Mouse (Mus musculus): ENCODE results near the gene Cblb. TPM values are rescaled to one million over a fixed set of nuclear protein-coding genes. Genes with fewer than 3 reads are reported as not detected.

The Cblb gene
- polyA plus RNA-seq, 1 experiment from 2014 or later = 12.4 TPM

DNA sequence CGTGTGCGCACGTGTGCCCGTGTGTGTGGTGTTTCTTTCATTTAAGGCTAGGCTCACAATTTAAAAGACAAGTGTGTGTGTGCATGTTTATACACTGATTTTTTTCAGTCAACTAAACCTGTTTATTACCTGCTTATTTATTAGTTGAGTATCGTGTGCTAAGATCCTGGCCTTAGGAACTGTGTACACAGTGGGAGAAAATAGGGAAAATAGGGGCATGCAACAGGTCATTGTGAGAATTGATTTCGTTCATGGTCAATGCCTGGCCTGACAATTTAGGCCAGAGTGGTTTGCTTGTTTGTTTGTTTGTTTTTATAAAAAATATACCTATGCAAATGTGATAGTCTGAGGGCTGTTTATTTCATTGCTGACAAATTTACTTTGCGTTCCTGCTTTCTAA is 13.5 kb downstream of the Cblb start:
- Histone ChIP-seq H3K4me2 (ENCODE audit: low read depth, low read length) (no peak overlapping the region), H3K4me3 (ENCODE audit: low read depth, low read length) (no peak overlapping the region), H3K27ac (ENCODE audit: low read depth, low read length) (no peak overlapping the region), H3K4me1 (ENCODE audit: control insufficient read depth, insufficient read depth, low read length) (peaks cover 13% of the 10 kb centered on the region; the same call in 1 of the 2 replicates), H3K36me3 (ENCODE audit: control insufficient read depth, insufficient read depth, low read length) (peaks cover 7% of the 10 kb centered on the region), H3K27me3 (ENCODE audit: control insufficient read depth, insufficient read depth, low read length) (no peaks in the 10 kb centered on the region), H3K9me3 (ENCODE audit: control insufficient read depth, low read length) (no peaks in the 10 kb centered on the region), H3K9ac (replicated peaks; ENCODE audit: low read depth, low read length) (no peak overlapping the region)
- 91% methylated on average over 7 of the region's 7 CpGs for WGBS
- no peak for ATAC-seq (ENCODE audit: low read depth)

DNA sequence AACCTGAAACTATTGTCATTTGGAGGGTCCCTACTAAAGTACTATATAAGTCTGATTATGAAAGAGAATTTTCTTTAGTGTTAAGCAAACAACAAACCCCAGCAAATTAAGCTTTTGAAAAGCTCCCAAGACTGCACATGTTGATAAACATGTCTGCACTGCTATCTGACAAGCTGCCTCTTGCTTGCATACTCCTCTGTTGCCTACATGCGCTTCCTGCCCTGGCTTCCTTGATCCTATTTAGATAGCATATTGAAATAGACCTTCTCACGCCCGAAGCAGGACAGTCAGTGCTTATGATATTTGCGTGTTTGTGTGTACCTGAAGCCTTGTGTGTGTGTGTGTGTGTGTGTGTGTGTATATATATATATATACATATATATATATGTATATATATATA is 14.0 kb downstream of the Cblb start:
- Histone ChIP-seq H3K9ac (replicated peaks; ENCODE audit: low read depth, low read length) (no peak overlapping the region), H3K4me3 (ENCODE audit: low read depth, low read length) (no peak overlapping the region), H3K4me2 (ENCODE audit: low read depth, low read length) (no peak overlapping the region), H3K4me1 (ENCODE audit: control insufficient read depth, insufficient read depth, low read length) (peaks cover 13% of the 10 kb centered on the region; the same call in 1 of the 2 replicates), H3K36me3 (ENCODE audit: control insufficient read depth, insufficient read depth, low read length) (peaks cover 7% of the 10 kb centered on the region), H3K9me3 (ENCODE audit: control insufficient read depth, low read length) (no peaks in the 10 kb centered on the region), H3K27ac (ENCODE audit: low read depth, low read length) (no peak overlapping the region), H3K27me3 (ENCODE audit: control insufficient read depth, insufficient read depth, low read length) (no peaks in the 10 kb centered on the region)
- WGBS = 96% methylated on average over 4 of the region's 4 CpGs
- no peak for ATAC-seq (ENCODE audit: low read depth)

DNA sequence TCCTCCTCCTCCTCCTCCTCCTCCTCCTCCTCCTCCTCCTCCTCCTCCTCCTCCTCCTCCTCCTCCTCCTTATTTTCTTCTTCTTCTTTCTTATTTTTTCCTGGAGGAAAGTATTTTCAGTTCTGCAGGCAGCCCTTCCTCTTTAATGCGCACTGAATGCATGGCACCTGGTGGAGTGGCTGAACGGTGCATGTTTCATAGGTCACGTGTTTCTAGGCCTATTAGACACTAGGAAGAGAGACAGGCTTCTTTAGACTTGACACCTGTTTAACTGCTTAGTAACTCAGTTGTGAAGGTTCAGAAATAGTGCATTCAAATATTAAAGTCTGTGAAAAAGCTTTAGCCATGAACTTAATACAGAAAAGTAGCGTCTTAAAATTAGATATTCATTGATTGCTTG is 15.4 kb downstream of the Cblb start:
- ATAC-seq (ENCODE audit: low read depth) = no peak
- H3K4me2 ChIP-seq (ENCODE audit: low read depth, low read length) = no peak overlapping the region

DNA sequence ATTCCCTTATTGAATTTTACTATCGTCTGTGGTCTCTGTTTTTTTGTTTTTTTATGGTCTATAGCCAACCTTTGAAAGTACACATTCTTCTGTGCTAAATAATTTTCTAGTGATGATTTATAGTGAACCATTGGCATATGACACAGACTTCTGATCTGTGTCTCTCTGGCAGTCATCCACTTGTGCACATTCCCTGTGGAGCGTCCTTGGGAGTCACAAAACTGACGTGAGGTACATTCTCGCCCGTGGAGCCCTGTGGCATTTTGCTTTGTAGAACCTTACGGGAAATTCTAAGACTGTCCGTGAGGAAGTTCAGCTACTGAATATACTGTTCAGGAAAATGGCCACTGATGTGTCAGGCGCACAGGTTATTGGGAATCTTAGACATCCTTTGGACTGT is 20.1 kb downstream of the Cblb start:
- no peak overlapping the region for H3K4me2 ChIP-seq (ENCODE audit: low read depth, low read length)
- H3K36me3 ChIP-seq (ENCODE audit: control insufficient read depth, insufficient read depth, low read length) = peaks cover 7% of the 10 kb centered on the region
- peaks cover 6% of the 10 kb centered on the region; the same call in 1 of the 2 replicates for H3K4me1 ChIP-seq (ENCODE audit: control insufficient read depth, insufficient read depth, low read length)
- H3K9me3 ChIP-seq (ENCODE audit: control insufficient read depth, low read length) = no peaks in the 10 kb centered on the region
- no peak for ATAC-seq (ENCODE audit: low read depth)
- no peak overlapping the region for H3K27ac ChIP-seq (ENCODE audit: low read depth, low read length)
- H3K27me3 ChIP-seq (ENCODE audit: control insufficient read depth, insufficient read depth, low read length) = no peaks in the 10 kb centered on the region
- H3K4me3 ChIP-seq (ENCODE audit: low read depth, low read length) = no peak overlapping the region
- no peak overlapping the region for H3K9ac ChIP-seq (replicated peaks; ENCODE audit: low read depth, low read length)
- whole genome bisulfite sequencing = 87% methylated on average over 8 of the region's 8 CpGs

More for the DNA sequence above, 15.4 kb downstream of the Cblb start:
- Histone ChIP-seq H3K36me3 (ENCODE audit: control insufficient read depth, insufficient read depth, low read length) (peaks cover 7% of the 10 kb centered on the region), H3K4me3 (ENCODE audit: low read depth, low read length) (no peak overlapping the region), H3K9ac (replicated peaks; ENCODE audit: low read depth, low read length) (no peak overlapping the region), H3K27ac (ENCODE audit: low read depth, low read length) (no peak overlapping the region), H3K4me1 (ENCODE audit: control insufficient read depth, insufficient read depth, low read length) (peaks cover 10% of the 10 kb centered on the region; the same call in 1 of the 2 replicates), H3K9me3 (ENCODE audit: control insufficient read depth, low read length) (no peaks in the 10 kb centered on the region), H3K27me3 (ENCODE audit: control insufficient read depth, insufficient read depth, low read length) (no peaks in the 10 kb centered on the region)
- WGBS = 92% methylated on average over 4 of the region's 4 CpGs

DNA sequence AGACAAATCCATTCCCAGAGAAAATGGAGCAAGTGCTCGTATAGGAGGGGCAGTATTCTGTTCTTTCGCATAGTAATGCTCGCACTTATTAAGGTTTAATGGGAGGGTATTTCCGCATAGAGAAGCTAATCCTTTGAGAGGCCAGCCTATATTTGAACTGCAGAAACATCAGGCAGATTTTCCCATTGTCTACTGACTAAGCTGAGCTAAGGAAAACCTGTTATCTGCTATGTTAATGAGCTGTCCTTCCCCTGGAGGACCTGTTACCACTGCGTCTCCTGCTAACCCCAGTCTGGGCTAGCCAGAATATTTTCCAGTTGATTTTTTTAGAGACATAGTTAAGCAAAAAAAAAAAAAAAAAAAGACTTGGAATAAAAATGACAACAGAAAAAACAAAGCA is 21.7 kb downstream of the Cblb start:
- Histone ChIP-seq H3K27me3 (ENCODE audit: control insufficient read depth, insufficient read depth, low read length) (no peaks in the 10 kb centered on the region), H3K4me2 (ENCODE audit: low read depth, low read length) (no peak overlapping the region), H3K36me3 (ENCODE audit: control insufficient read depth, insufficient read depth, low read length) (peaks cover 4% of the 10 kb centered on the region; the same call in 1 of the 2 replicates), H3K4me1 (ENCODE audit: control insufficient read depth, insufficient read depth, low read length) (peaks cover 8% of the 10 kb centered on the region; the same call in 1 of the 2 replicates), H3K4me3 (ENCODE audit: low read depth, low read length) (no peak overlapping the region), H3K9me3 (ENCODE audit: control insufficient read depth, low read length) (no peaks in the 10 kb centered on the region), H3K27ac (ENCODE audit: low read depth, low read length) (no peak overlapping the region), H3K9ac (replicated peaks; ENCODE audit: low read depth, low read length) (no peak overlapping the region)
- WGBS = 52% methylated on average over 5 of the region's 5 CpGs
- ATAC-seq (ENCODE audit: low read depth) = no peak

DNA sequence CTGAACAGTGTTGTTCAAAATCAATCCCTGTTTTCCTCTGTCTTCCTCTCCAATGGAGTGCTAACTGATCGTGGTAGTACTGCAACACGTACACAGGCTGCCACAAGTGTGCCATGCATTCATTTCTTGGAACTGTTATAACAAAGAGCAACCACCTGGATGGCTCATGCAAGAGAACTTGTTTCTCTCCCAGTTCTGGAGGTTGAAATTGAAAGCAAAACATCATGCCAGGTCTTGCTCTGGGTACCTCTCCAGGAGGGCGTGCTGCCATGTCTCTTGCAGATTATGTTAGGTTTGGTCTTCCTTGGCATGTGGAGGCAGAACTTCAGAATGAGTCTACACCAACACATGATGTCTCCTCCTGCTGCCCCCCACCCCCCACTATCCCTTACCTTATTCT is 24.2 kb downstream of the Cblb start:
- peaks cover 8% of the 10 kb centered on the region; the same call in 1 of the 2 replicates for H3K4me1 ChIP-seq (ENCODE audit: control insufficient read depth, insufficient read depth, low read length)
- no peak overlapping the region for H3K4me2 ChIP-seq (ENCODE audit: low read depth, low read length)
- no peaks in the 10 kb centered on the region for H3K9me3 ChIP-seq (ENCODE audit: control insufficient read depth, low read length)
- no peak overlapping the region for H3K27ac ChIP-seq (ENCODE audit: low read depth, low read length)
- 95% methylated on average over 3 of the region's 3 CpGs for WGBS
- H3K9ac ChIP-seq (replicated peaks; ENCODE audit: low read depth, low read length) = no peak overlapping the region
- H3K4me3 ChIP-seq (ENCODE audit: low read depth, low read length) = no peak overlapping the region
- no peaks in the 10 kb centered on the region for H3K27me3 ChIP-seq (ENCODE audit: control insufficient read depth, insufficient read depth, low read length)
- H3K36me3 ChIP-seq (ENCODE audit: control insufficient read depth, insufficient read depth, low read length) = no peaks in the 10 kb centered on the region
- ATAC-seq (ENCODE audit: low read depth) = no peak

DNA sequence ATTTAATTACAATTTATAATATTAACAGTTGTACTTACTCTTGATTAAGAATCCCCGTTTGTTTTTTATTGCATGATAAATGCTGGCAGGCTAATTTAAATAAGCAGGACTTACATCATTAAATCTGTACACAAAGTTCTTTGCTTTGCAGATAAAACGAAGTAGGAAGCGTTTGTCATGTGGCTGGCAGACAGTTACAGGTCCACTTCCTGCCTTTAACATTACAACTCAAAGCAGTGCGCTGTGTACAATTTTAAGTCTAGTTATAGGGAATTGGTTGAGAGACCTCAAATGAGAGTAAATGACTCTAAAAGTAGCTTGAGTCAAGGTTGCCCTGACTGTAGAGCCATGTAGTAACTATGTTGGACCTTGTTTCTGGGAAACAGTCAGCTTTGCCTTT is 25.1 kb downstream of the Cblb start:
- H3K9ac ChIP-seq (replicated peaks; ENCODE audit: low read depth, low read length) = no peak overlapping the region
- H3K4me3 ChIP-seq (ENCODE audit: low read depth, low read length) = no peak overlapping the region
- 79% methylated on average over 4 of the region's 4 CpGs for WGBS
- ATAC-seq (ENCODE audit: low read depth) = no peak
- H3K4me2 ChIP-seq (ENCODE audit: low read depth, low read length) = no peak overlapping the region
- no peaks in the 10 kb centered on the region for H3K9me3 ChIP-seq (ENCODE audit: control insufficient read depth, low read length)
- peaks cover 8% of the 10 kb centered on the region; the same call in 1 of the 2 replicates for H3K4me1 ChIP-seq (ENCODE audit: control insufficient read depth, insufficient read depth, low read length)
- no peaks in the 10 kb centered on the region for H3K27me3 ChIP-seq (ENCODE audit: control insufficient read depth, insufficient read depth, low read length)
- H3K36me3 ChIP-seq (ENCODE audit: control insufficient read depth, insufficient read depth, low read length) = no peaks in the 10 kb centered on the region
- H3K27ac ChIP-seq (ENCODE audit: low read depth, low read length) = no peak overlapping the region

DNA sequence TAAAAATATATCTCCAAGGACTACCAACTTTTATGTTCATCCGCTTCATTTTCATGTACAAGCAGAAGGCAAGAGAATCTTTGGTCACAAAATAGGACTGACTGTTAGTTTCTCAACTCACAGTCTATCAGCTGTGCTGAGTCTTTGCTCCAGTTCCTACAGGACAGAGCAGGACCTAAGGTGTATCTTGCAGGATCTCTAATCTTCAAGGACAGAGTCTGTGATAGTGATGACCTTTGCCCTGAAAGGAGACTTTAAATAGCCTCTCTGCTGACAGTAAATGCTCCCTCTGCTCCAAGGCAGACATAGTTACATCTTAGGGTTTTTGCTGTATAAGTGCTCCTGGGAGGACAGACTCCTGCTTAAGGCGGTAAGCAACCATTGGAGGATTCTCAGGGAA is 26.3 kb downstream of the Cblb start:
- H3K4me3 ChIP-seq (ENCODE audit: low read depth, low read length) = no peak overlapping the region
- H3K27ac ChIP-seq (ENCODE audit: low read depth, low read length) = no peak overlapping the region
- H3K9me3 ChIP-seq (ENCODE audit: control insufficient read depth, low read length) = no peaks in the 10 kb centered on the region
- H3K36me3 ChIP-seq (ENCODE audit: control insufficient read depth, insufficient read depth, low read length) = no peaks in the 10 kb centered on the region
- WGBS = 91% methylated on average over 2 of the region's 2 CpGs
- H3K4me1 ChIP-seq (ENCODE audit: control insufficient read depth, insufficient read depth, low read length) = peaks cover 8% of the 10 kb centered on the region; the same call in 1 of the 2 replicates
- no peak overlapping the region for H3K4me2 ChIP-seq (ENCODE audit: low read depth, low read length)
- no peak for ATAC-seq (ENCODE audit: low read depth)
- H3K9ac ChIP-seq (replicated peaks; ENCODE audit: low read depth, low read length) = no peak overlapping the region
- no peaks in the 10 kb centered on the region for H3K27me3 ChIP-seq (ENCODE audit: control insufficient read depth, insufficient read depth, low read length)

DNA sequence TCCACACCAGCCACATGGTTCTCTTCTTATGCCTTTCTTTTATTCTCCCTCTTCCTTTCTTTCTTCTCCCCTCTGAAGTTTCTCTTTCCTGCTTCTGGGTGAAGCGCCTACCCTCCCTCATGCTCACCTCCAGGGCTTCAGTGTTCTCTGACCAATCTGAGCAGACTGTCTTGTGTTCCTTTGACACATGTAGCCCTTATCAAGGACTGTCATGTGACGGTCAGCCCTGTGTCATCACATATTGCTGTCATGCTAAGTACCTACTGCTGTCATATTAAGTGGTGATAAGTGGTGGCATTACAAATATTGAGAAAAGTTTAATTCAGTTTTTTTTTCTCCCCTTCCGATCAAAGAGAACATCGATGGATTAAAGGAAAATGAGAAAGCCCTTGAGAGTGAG is 28.5 kb downstream of the Cblb start:
- no peaks in the 10 kb centered on the region for H3K36me3 ChIP-seq (ENCODE audit: control insufficient read depth, insufficient read depth, low read length)
- ATAC-seq (ENCODE audit: low read depth) = no peak
- no peak overlapping the region for H3K27ac ChIP-seq (ENCODE audit: low read depth, low read length)
- H3K9me3 ChIP-seq (ENCODE audit: control insufficient read depth, low read length) = no peaks in the 10 kb centered on the region
- no peak overlapping the region for H3K4me3 ChIP-seq (ENCODE audit: low read depth, low read length)
- 80% methylated on average over 4 of the region's 4 CpGs for WGBS
- no peaks in the 10 kb centered on the region for H3K27me3 ChIP-seq (ENCODE audit: control insufficient read depth, insufficient read depth, low read length)
- no peak overlapping the region for H3K4me2 ChIP-seq (ENCODE audit: low read depth, low read length)
- H3K9ac ChIP-seq (replicated peaks; ENCODE audit: low read depth, low read length) = no peak overlapping the region
- peaks cover 7% of the 10 kb centered on the region; the same call in 1 of the 2 replicates for H3K4me1 ChIP-seq (ENCODE audit: control insufficient read depth, insufficient read depth, low read length)
